Mouse (Mus musculus) myocyte (in vitro differentiated cells): Measurements from ENCODE around the gene Usp6nl. TPM values are rescaled to one million over a fixed set of nuclear protein-coding genes. Genes with fewer than 3 reads are reported as not detected.

Experiments used
- H3K27me3 ChIP-seq: one replicate; pipeline ENCODE4 v1.6.1; 2011; ENCODE audit not compliant: control insufficient read depth, insufficient read depth, insufficient read length
- H3K36me3 ChIP-seq: one replicate; pipeline ENCODE4 v1.6.1; 2011; ENCODE audit not compliant: control insufficient read depth, insufficient read depth
- H3K4me2 ChIP-seq: one replicate; pipeline ENCODE4 v1.6.1; 2011; ENCODE audit warnings: low read depth, control low read depth
- H3K4me3 ChIP-seq: one replicate; pipeline ENCODE4 v1.5.1; 2011; ENCODE audit warnings: mild to moderate bottlenecking, control low read depth, moderate library complexity
- H3K79me2 ChIP-seq: one replicate; pipeline ENCODE4 v1.6.1; 2011; ENCODE audit not compliant: control insufficient read depth, insufficient read depth
- H3ac ChIP-seq: one replicate; pipeline ENCODE4 v1.6.1; 2011; ENCODE audit not compliant: control insufficient read depth, insufficient read length
- CEBPB ChIP-seq: IDR thresholded peaks from 2 replicates; pipeline ENCODE4 v1.6.1; 2011; ENCODE audit warnings: mild to moderate bottlenecking, moderate library complexity; ENCODE audit not compliant: poor library complexity, insufficient read depth, severe bottlenecking
- E2F4 ChIP-seq: IDR thresholded peaks from one replicate; pipeline ENCODE4 v1.6.1; 2011; ENCODE audit warnings: mild to moderate bottlenecking, control low read depth, moderate library complexity; ENCODE audit not compliant: insufficient read depth
- MAX ChIP-seq: IDR thresholded peaks from one replicate; pipeline ENCODE4 v1.6.1; 2011; ENCODE audit warnings: low read depth, mild to moderate bottlenecking, control low read depth
- MYOD1 ChIP-seq, 3 experiments: IDR thresholded peaks; one replicate each; pipeline ENCODE4 v1.6.1; 2011; ENCODE audit warnings: control low read depth in 2 of 3, low read depth in 2 of 3, mild to moderate bottlenecking in 2 of 3, moderate library complexity in 1 of 3; ENCODE audit not compliant: insufficient read length in 2 of 3, control insufficient read depth in 1 of 3
- MYOG ChIP-seq, 3 experiments: IDR thresholded peaks; one replicate each; pipeline ENCODE4 v1.6.1; 2011; ENCODE audit warnings: control low read depth in 2 of 3, low read depth in 2 of 3, mild to moderate bottlenecking in 2 of 3; ENCODE audit not compliant: insufficient read length in 2 of 3, control insufficient read depth in 1 of 3, insufficient read depth in 1 of 3
- POLR2A ChIP-seq: IDR thresholded peaks from one replicate; pipeline ENCODE4 v1.6.1; 2011; ENCODE audit warnings: low read depth, mild to moderate bottlenecking, control low read depth, moderate library complexity; ENCODE audit not compliant: insufficient read length
- POLR2AphosphoS2 ChIP-seq: IDR thresholded peaks from one replicate; pipeline ENCODE4 v1.6.1; 2011; ENCODE audit warnings: low read depth, control low read depth; ENCODE audit not compliant: insufficient read length
- REST ChIP-seq: IDR thresholded peaks from one replicate; pipeline ENCODE4 v1.6.1; 2011; ENCODE audit warnings: mild to moderate bottlenecking, control low read depth, moderate library complexity; ENCODE audit not compliant: insufficient read depth, insufficient read length
- SRF ChIP-seq: IDR thresholded peaks from one replicate; pipeline ENCODE4 v1.6.1; 2011; ENCODE audit warnings: low read depth; ENCODE audit not compliant: control insufficient read depth, insufficient read length
- TCF12 ChIP-seq: IDR thresholded peaks from one replicate; pipeline ENCODE4 v1.6.1; 2011; ENCODE audit warnings: mild to moderate bottlenecking, control low read depth; ENCODE audit not compliant: poor library complexity, insufficient read depth, severe bottlenecking
- TCF3 ChIP-seq: IDR thresholded peaks from one replicate; pipeline ENCODE4 v1.6.1; 2011; ENCODE audit warnings: low read depth, control low read depth; ENCODE audit not compliant: insufficient read length
- USF1 ChIP-seq: IDR thresholded peaks from one replicate; pipeline ENCODE4 v1.6.1; 2011; ENCODE audit warnings: low read depth, mild to moderate bottlenecking, control low read depth, moderate library complexity
- polyA plus RNA-seq: library from polyadenylated mRNA; unstranded; fragments of >200 nt; fragmentation: generic; extraction: Trizol; gene quantifications from one replicate; pipeline ENCODE4 v1.2.1, GENCODE M21; 2012; ENCODE audit warnings: missing spikeins

Usp6nl gene
- polyA plus RNA-seq, 1 experiment, result 7.6 TPM

GRCm38 (mm10) chr2:6349256-6350092 is 27.0 kb downstream of the Usp6nl start:
- Histone ChIP-seq H3K27me3 (no peaks in the 10 kb centered on the region), H3ac (no peak overlapping the region), H3K4me2 (peak overlapping the region; percentile 68), H3K79me2 (peaks cover 41% of the 10 kb centered on the region), H3K4me3 (no peak overlapping the region), H3K36me3 (no peaks in the 10 kb centered on the region)
- TF ChIP-seq USF1 (no peak), REST (no peak), SRF (peak; percentile 16), TCF12 (peak; percentile 71), MYOG (IDR thresholded peaks at IDR 0.05; ENCODE audit: control insufficient read depth in 1 of 3, insufficient read depth in 1 of 3, insufficient read length in 2 of 3, low read depth in 2 of 3) (peak in 2 of 3 experiments; percentile 46 to 53), CEBPB (0 out of 2 replicates have a peak, but pooled peaks have one; percentile 1), MYOD1 (IDR thresholded peaks at IDR 0.05; ENCODE audit: control insufficient read depth in 1 of 3, insufficient read length in 2 of 3, low read depth in 2 of 3) (peak; percentile 66 to 88 (median 79))

- no peaks in the 10 kb centered on the region for H3K27me3 ChIP-seq
- H3K36me3 ChIP-seq, result no peaks in the 10 kb centered on the region
- H3K4me3 ChIP-seq, result no peak overlapping the region
- peak overlapping the region; percentile 68 for H3K4me2 ChIP-seq
- peaks cover 47% of the 10 kb centered on the region for H3K79me2 ChIP-seq
- no peak overlapping the region for H3ac ChIP-seq
- TF ChIP-seq TCF12, result no peak
- TF ChIP-seq MYOD1 (IDR thresholded peaks at IDR 0.05; ENCODE audit: control insufficient read depth in 1 of 3, insufficient read length in 2 of 3, low read depth in 2 of 3), result peak in 2 of 3 experiments; percentile 23 to 47
Observed at GRCm38 (mm10) chr2:6350164-6350563, 27.7 kb downstream of the Usp6nl start.

- Histone ChIP-seq H3K27me3 (no peaks in the 10 kb centered on the region), H3K4me3 (no peak overlapping the region), H3K4me2 (no peak overlapping the region), H3ac (no peak overlapping the region), H3K36me3 (no peaks in the 10 kb centered on the region), H3K79me2 (peaks cover 55% of the 10 kb centered on the region)
- TF ChIP-seq MYOG (IDR thresholded peaks at IDR 0.05; ENCODE audit: control insufficient read depth in 1 of 3, insufficient read depth in 1 of 3, insufficient read length in 2 of 3, low read depth in 2 of 3), result no peak
Observed at GRCm38 (mm10) chr2:6350931-6351695, 28.6 kb downstream of the Usp6nl start.

DNA sequence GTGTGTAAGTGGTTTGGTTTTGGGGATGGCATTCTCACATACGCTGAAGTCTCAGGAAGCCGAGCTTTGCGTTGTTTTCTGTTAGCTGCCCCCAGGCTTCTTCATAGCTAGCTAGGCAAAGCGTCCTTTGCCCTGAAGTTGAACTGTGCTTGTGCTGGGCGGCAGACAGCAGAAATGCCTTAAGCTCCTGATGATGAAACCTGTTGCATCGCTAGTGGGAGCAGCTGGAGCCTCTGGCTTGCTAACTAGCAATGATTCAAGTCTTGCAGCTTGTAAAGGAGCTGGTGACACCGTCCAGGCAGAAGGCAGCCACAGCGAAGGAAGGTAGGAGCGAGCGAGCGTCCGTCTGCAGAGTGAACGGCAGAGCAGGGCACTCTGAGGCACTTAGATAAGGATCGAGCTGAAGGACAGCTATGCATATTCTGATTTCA is 30.1 kb downstream of the Usp6nl start:
- Histone ChIP-seq H3K36me3 (no peaks in the 10 kb centered on the region), H3K27me3 (no peaks in the 10 kb centered on the region), H3K4me3 (no peak overlapping the region), H3ac (no peak overlapping the region), H3K4me2 (peak overlapping the region; percentile 75), H3K79me2 (peaks cover 67% of the 10 kb centered on the region)
- TF ChIP-seq POLR2A (peak; percentile 53), E2F4 (no peak), REST (no peak), MAX (no peak), MYOD1 (IDR thresholded peaks at IDR 0.05; ENCODE audit: control insufficient read depth in 1 of 3, insufficient read length in 2 of 3, low read depth in 2 of 3) (peak in 2 of 3 experiments; percentile 38 to 49), USF1 (no peak), CEBPB (peak; percentile 83), POLR2AphosphoS2 (no peak), SRF (no peak), TCF12 (peak; percentile 31), MYOG (IDR thresholded peaks at IDR 0.05; ENCODE audit: control insufficient read depth in 1 of 3, insufficient read depth in 1 of 3, insufficient read length in 2 of 3, low read depth in 2 of 3) (peak in 1 of 3 experiments; percentile 70), TCF3 (no peak)

DNA sequence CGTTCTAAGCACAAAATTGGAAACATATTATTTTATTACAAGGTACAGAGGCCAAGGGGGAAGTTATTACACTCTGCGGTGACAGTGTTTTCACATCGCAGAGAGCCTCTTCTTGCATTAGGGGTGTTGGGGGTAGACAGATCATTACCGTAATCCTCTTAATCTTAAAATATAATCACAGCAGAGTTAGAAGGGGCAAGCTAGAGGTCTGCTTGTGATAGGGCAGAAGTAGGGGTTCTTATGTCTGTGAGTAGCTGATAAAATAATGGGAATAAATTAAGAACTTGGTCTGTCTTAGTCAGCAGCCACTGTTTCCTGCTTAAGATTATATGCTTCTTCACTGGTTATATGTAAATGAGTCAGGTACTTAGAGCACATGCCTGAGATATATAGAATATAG is 30.6 kb downstream of the Usp6nl start:
- peak overlapping the region; percentile 75 for H3K4me2 ChIP-seq
- H3K36me3 ChIP-seq, result no peaks in the 10 kb centered on the region
- no peak overlapping the region for H3K4me3 ChIP-seq
- TF ChIP-seq POLR2A (no peak), E2F4 (no peak), CEBPB (no peak), POLR2AphosphoS2 (no peak), USF1 (no peak), TCF3 (no peak), REST (no peak), TCF12 (no peak), MAX (no peak), MYOD1 (IDR thresholded peaks at IDR 0.05; ENCODE audit: control insufficient read depth in 1 of 3, insufficient read length in 2 of 3, low read depth in 2 of 3) (no peak), SRF (no peak), MYOG (IDR thresholded peaks at IDR 0.05; ENCODE audit: control insufficient read depth in 1 of 3, insufficient read depth in 1 of 3, insufficient read length in 2 of 3, low read depth in 2 of 3) (no peak)
- peaks cover 67% of the 10 kb centered on the region for H3K79me2 ChIP-seq
- no peak overlapping the region for H3ac ChIP-seq
- no peaks in the 10 kb centered on the region for H3K27me3 ChIP-seq
